Mouse (Mus musculus) embryonic fibroblast, embryonic 13.5 days (primary cell): Measurements from ENCODE around the gene Ube2j2. TPM values are rescaled to one million over a fixed set of nuclear protein-coding genes. Genes with fewer than 3 reads are reported as not detected.

Experiments
- H3K27ac ChIP-seq: 2 replicates; pipeline ENCODE4 v1.5.1; 2012; ENCODE audit warnings: low read length, control low read depth, inconsistent platforms; ENCODE audit not compliant: insufficient read depth
- H3K4me1 ChIP-seq: 2 replicates; pipeline ENCODE4 v1.6.1; 2011; ENCODE audit warnings: low read length; ENCODE audit not compliant: control insufficient read depth, insufficient read depth
- H3K4me3 ChIP-seq: 2 replicates; pipeline ENCODE4 v1.5.1; 2011; ENCODE audit warnings: mild to moderate bottlenecking, control low read depth, low read length; ENCODE audit not compliant: insufficient read depth
- CTCF ChIP-seq: IDR thresholded peaks from 2 replicates; pipeline ENCODE4 v1.5.1; 2011; ENCODE audit warnings: mild to moderate bottlenecking, control low read depth, low read length, moderate library complexity, borderline replicate concordance; ENCODE audit not compliant: insufficient read depth
- POLR2A ChIP-seq: IDR thresholded peaks from 2 replicates; pipeline ENCODE4 v1.6.1; 2011; ENCODE audit warnings: low read depth, mild to moderate bottlenecking, control low read depth, low read length, moderate library complexity
- polyA plus RNA-seq: library from polyadenylated mRNA; stranded (reverse); fragments of >200 nt; gene quantifications from 2 replicates; pipeline ENCODE4 v1.2.4, GENCODE M21; 2011; ENCODE audit warnings: low read depth; ENCODE audit not compliant: missing spikeins, insufficient read length

The Ube2j2 gene
- polyA plus RNA-seq = 82.9 and 96.0 TPM in 2 replicates

DNA sequence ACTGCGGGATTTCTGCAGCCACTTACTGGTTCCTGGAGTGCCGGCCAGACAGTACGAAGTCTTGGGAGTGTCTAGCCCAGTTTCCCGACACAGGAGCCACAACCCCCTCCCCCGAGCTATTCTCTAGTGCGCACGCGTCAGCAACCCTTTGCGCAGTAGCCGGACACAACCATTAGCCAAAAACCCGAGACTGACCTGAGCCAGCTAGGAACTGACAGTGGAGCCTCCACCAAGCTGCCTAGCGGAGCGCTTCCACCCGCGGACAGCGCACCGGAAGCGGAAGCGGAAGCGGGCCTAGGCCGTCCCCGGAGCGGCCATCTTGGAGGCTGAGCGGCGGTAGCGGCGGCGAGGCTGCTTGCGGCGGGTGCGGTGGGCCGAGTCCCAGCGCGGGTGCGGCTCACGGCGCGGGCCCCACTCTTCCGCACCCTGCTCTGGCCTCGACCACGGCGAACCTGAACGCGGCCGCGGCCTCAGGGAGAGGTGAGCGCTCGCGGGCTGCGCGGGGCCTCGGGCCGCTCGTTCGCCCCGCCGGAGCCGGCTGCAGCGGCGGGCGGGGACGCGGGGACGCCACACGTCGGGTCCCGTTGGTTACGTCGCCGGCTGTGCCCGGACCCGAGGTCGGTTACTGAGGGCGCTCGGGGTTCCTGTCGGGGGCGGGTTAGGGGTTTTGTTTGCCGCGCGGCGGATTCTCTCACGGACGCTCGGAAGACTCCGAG lies at the start of gene Ube2j2:
Ube2j2 (plus strand) TSS at position 298 of the 716 bp plus-strand sequence.
- Histone ChIP-seq H3K27ac (peak within 1 kb of the TSS; percentile 88), H3K4me1 (peaks cover 4% of the 10 kb centered on the region; the same call in 1 of the 2 replicates), H3K4me3 (peak within 1 kb of the TSS; percentile 84)
- peak; percentile 92 for TF ChIP-seq POLR2A
- TF ChIP-seq CTCF = no peak

DNA sequence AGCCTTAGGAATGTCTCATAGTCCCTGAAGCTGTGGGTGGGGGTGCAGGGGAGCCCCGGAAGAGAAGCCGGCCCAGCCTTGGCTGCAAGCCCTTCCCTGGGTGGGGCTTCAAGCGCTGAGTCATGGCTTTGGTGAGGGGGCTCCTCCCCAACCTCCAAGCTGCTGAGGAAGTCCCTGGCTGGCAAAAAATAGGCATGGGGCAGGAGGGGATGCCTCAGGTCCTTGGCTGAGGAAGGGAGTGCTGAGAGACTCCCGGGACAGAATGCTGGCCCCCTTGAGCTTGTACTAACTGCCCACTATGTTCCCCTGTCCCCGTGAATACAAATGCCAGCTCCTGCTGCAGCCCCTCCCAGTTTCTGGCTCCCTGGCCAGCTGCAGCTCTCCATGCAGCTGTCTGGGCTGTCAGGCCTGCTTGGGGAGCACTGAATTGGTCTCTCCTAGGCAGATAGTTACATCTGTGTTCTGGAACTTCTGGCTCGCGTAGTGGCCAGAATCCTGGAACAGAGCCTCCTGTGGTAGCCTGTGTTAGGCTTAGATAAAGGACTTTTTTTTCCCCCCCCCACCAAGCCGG lies 49.2 kb upstream of the Ube2j2 start:
- H3K4me3 ChIP-seq = peak overlapping the region; percentile 70
- peaks cover 7% of the 10 kb centered on the region; the same call in 1 of the 2 replicates for H3K4me1 ChIP-seq
- H3K27ac ChIP-seq = peak overlapping the region; percentile 80
- TF ChIP-seq POLR2A (peak; percentile 45), CTCF (no peak)

DNA sequence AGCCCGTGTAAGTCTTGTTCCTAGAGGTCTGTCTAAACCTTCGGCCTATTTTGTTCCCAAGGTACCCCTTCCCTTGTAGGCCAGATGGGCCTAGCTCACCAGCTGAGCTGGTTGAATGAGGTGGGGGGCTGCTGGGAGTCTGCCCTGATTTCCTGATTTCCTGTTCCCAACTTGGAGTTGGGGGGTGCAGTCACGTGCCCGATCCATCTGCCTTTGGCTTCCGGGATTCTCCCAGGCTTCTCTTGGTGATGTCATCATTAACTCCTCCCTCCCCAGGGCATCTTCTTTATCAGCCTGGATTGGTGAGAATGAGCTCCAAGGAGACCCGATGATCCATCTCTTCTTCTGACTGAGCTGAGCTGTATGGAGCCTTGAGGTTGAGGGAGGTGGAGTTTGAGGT lies 48.4 kb upstream of the Ube2j2 start:
- Histone ChIP-seq H3K4me1 (peaks cover 7% of the 10 kb centered on the region; the same call in 1 of the 2 replicates), H3K4me3 (peak overlapping the region; percentile 1; the same call in 1 of the 2 replicates), H3K27ac (peak overlapping the region; percentile 80)
- no peak for TF ChIP-seq POLR2A
- no peak for TF ChIP-seq CTCF

DNA sequence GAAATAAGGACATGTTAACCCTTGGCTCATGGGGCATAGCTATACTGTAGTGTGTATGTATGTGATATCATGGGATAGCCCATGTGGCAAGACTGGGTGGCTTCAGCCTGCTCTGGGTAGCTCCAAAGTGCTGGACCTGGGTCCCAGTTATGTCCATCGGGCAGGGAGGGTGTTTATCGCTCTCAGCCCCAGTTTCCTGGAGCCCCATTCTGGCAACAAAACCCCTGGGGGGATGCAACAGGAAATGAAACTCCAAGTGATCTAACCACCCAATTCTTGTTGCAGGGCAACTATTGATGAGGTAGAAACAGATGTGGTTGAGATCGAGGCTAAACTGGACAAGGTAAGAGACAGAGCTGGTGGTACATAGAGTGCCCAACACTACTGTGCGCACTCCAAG lies 47.8 kb upstream of the Ube2j2 start:
- Histone ChIP-seq H3K27ac (no peak overlapping the region), H3K4me1 (peaks cover 7% of the 10 kb centered on the region; the same call in 1 of the 2 replicates), H3K4me3 (no peak overlapping the region)
- no peak for TF ChIP-seq POLR2A
- TF ChIP-seq CTCF = no peak

DNA sequence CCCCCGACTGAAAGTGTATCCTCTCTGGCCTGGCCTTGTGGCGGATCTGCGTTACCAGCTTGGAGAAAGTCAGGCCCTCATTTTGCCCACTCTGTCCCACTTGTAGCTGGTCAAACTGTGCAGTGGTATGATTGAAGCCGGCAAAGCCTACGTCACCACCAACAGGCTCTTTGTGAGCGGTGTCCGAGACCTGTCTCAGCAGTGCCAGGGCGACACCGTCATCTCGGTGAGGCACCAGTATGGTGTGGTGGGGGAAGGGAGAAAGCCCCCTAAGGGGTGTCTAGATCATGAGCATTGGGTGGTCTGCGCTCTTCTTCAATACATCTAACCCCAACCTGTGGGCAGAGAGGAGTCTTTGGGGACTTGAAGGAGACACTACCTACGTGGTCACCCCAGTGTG lies 47.2 kb upstream of the Ube2j2 start:
- peaks cover 7% of the 10 kb centered on the region; the same call in 1 of the 2 replicates for H3K4me1 ChIP-seq
- H3K4me3 ChIP-seq = no peak overlapping the region
- TF ChIP-seq POLR2A (no peak), CTCF (no peak)
- H3K27ac ChIP-seq = no peak overlapping the region

DNA sequence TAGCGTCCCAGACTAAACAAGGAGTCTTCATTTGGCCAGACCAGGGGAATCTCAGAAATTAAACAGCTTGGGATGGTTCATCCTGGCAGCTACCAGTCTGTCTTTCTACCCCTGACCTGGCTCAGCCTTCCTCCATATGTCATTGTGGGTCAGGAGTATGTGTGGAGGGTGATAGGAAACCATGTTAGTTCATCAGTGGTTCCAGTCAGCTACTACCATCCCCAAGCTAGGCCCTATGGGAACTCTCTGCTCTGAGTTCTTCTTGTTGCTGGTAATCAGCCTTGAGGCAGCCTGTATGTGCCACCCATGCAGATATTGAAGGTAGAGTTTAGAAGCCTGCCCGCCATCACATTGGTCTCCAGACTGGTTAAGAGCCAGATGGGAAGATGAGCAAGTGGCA lies 45.3 kb upstream of the Ube2j2 start:
- H3K4me1 ChIP-seq = peaks cover 5% of the 10 kb centered on the region; the same call in 1 of the 2 replicates
- H3K27ac ChIP-seq = no peak overlapping the region
- no peak for TF ChIP-seq CTCF
- no peak for TF ChIP-seq POLR2A
- H3K4me3 ChIP-seq = no peak overlapping the region

DNA sequence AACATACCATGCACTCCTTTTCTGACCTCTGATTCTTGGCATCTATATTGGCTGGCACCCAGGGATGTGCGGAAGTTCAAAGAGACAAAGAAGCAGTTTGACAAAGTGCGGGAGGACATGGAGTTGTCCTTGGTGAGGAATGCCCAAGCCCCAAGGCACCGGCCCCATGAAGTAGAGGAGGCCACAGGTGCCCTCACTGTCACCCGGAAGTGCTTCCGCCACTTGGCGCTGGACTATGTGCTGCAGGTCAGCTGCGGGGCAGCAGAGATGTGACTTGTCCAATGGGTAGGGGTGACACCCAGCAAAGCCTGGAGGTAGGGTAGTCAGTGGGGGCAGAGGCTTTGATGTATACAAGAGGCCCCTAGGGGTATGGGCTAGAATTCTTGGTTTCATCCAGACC lies 44.3 kb upstream of the Ube2j2 start:
- no peak overlapping the region for H3K4me3 ChIP-seq
- 0 out of 2 replicates have a peak, but pooled peaks cover 4% of the 10 kb centered on the region for H3K4me1 ChIP-seq
- no peak for TF ChIP-seq POLR2A
- no peak for TF ChIP-seq CTCF
- no peak overlapping the region for H3K27ac ChIP-seq

DNA sequence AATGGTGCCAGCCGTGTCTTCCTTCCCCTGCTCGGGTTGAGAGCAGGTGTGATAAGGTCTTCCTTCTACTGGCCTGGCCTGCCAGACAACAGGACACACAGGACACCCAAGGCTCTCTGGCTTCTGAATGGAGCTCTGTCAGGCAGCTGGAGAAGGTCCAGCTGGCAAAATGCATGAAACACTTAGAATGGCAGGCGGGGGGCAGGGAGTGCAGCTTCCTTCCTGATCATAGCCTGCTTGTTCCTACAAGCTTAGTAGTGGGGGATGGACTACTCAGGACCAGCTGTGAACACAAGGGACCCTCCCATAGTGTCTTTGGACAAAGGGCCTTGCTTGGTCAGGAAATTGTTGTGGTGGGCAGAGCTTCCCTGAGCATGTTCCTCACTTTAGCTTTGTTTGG lies 42.4 kb upstream of the Ube2j2 start:
- Histone ChIP-seq H3K27ac (no peak overlapping the region), H3K4me1 (no peaks in the 10 kb centered on the region), H3K4me3 (no peak overlapping the region)
- TF ChIP-seq CTCF (no peak), POLR2A (no peak)

DNA sequence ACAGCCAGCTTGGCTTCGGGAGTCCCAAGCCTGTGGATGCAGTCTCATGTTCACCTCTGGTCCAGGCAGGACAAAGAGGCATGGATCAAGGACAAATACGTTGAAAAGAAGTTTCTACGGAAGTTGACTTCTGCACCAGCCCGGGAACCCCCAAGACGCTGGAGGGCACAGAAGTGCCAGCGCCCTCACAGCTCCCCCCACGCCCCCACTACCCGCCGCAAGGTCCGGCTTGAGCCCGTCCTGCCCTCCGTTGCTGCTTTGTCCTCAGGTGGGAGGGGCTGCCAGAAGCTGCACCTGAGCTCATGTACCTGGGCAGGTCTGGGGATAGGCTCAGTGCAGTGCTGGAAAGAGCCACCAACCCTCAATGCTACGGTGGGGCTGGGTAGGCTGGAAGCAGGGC lies 40.4 kb upstream of the Ube2j2 start:
- no peak overlapping the region for H3K27ac ChIP-seq
- no peak overlapping the region for H3K4me3 ChIP-seq
- TF ChIP-seq CTCF (no peak), POLR2A (no peak)
- no peaks in the 10 kb centered on the region for H3K4me1 ChIP-seq
